26 mouse cellular contexts compared by ENCODE assay signal in genomic region chr11:107106461-107106860, GRCm38 (mm10). TPM values are rescaled to one million over a fixed set of nuclear protein-coding genes. Genes with fewer than 3 reads are reported as not detected.
A peak's percentile ranks its signal among the peaks of the same experiment; 100 is the strongest.
DNase-seq lines count a peak whose midpoint lies in the region; TF ChIP-seq lines count a peak whose summit lies in the region.
"Had no signal": no experiment of that assay in that cellular context is flagged by ENCODE, and none has a peak within 500 bp of the region (broad histone marks: within the 10 kb centered on the region; RNA-seq: fewer than 3 reads in every experiment).

No protein-coding gene starts in this region.

- no peak overlapping the region for H3K4me3 ChIP-seq in small intestine, adult 2 months (ENCODE audit: low read depth, low read length)
- H3K4me3 ChIP-seq: embryonic facial prominence, embryonic 10.5 days; embryonic facial prominence, embryonic 15.5 days; forebrain, embryonic 13.5 days; heart, adult 2 months; intestine, embryonic 15.5 days; limb, embryonic 12.5 days; liver, embryonic 15.5 days; midbrain, embryonic 10.5 days; midbrain, embryonic 15.5 days had no signal

- no peak for TF ChIP-seq POLR2A in small intestine, adult 2 months (IDR thresholded peaks at IDR 0.05; ENCODE audit: low read depth, low read length)

- H3K27ac ChIP-seq in small intestine, adult 2 months (ENCODE audit: insufficient read depth, low read depth, low read length) = peak overlapping the region; percentile 32; the same call in 1 of the 2 replicates
- H3K27ac ChIP-seq: embryonic facial prominence, embryonic 10.5 days; embryonic facial prominence, embryonic 15.5 days; heart, adult 2 months; intestine, embryonic 15.5 days; limb, embryonic 12.5 days; liver, embryonic 15.5 days; midbrain, embryonic 10.5 days; midbrain, embryonic 15.5 days had no signal

- peaks cover 9% of the 10 kb centered on the region; the same call in 1 of the 2 replicates for H3K4me1 ChIP-seq in small intestine, adult 2 months (ENCODE audit: control insufficient read depth, insufficient read depth, insufficient read length, low read length)

- no peaks in the 10 kb centered on the region for H3K27me3 ChIP-seq in small intestine, adult 2 months (ENCODE audit: control insufficient read depth, insufficient read depth, low read length)
- H3K27me3 ChIP-seq: embryonic facial prominence, embryonic 15.5 days; forebrain, embryonic 13.5 days; intestine, embryonic 15.5 days; limb, embryonic 12.5 days; liver, embryonic 15.5 days; midbrain, embryonic 15.5 days had no signal

- TF ChIP-seq CTCF in small intestine, adult 2 months (IDR thresholded peaks at IDR 0.05; ENCODE audit: extremely low read depth, insufficient read length, insufficient replicate concordance, low read depth, low read length) = no peak

- peaks cover 10% of the 10 kb centered on the region for H3K36me3 ChIP-seq in small intestine, adult 2 months (ENCODE audit: control insufficient read depth, insufficient read depth, low read length)

- WGBS in small intestine, adult 2 months = 88% methylated on average over 8 of the region's 8 CpGs

- DNase-seq in heart, adult 11 months = peak; percentile 72
- no peak for DNase-seq in heart, postnatal 4 days
- peak; percentile 59 to 60 for DNase-seq in spleen, postnatal 36 days (ENCODE audit: low spot score in 2 of 2)
- DNase-seq in spleen, postnatal 14 days (ENCODE audit: low spot score in 2 of 2) = no peak
- peak; percentile 19 for DNase-seq in CD4-positive helper T cell, adult 2 months (ENCODE audit: low read depth, low spot score)
- DNase-seq in layer of hippocampus, adult 9-11 months = no peak
- DNase-seq in layer of hippocampus, postnatal 36 days = no peak
- DNase-seq: adrenal gland, postnatal 25 days; cerebellum, adult 18-20 months; cerebellum, postnatal 10 days; gastrocnemius, postnatal 25 days; heart, adult 2 months; heart, postnatal 14 days; kidney, adult 2 months; kidney, postnatal 10 days; lung, embryonic 14.5 days; right cerebral cortex, postnatal 25 days had no signal

RNA-seq across cellular contexts. Expression of gene Bptf, which starts 25.5 kb away (rescaled TPM):
- 10 to 100 TPM; 42.0 to 44.8 TPM for total RNA-seq in heart, postnatal 4 days (2021)
- polyA plus RNA-seq in small intestine, adult 2 months (2012; rRNA removed) = 5.6 and 15.2 TPM in 2 replicates
- 10 to 100 TPM; 64.1 to 74.8 TPM for total RNA-seq in layer of hippocampus, postnatal 36 days (2021)

Comparison
In these comparisons a context has a peak if more than half of its experiments do, and no peak if none do; other contexts are left out.
1. DNase-seq: peak in heart, adult 11 months (single experiment), spleen, postnatal 36 days (2 of 2) and CD4-positive helper T cell, adult 2 months (single experiment); none in heart, postnatal 4 days (single experiment), spleen, postnatal 14 days (0 of 2), layer of hippocampus, adult 9-11 months (single experiment) and layer of hippocampus, postnatal 36 days (0 of 2).